Mouse (Mus musculus) bone marrow, adult 2 months (tissue): ENCODE data around the gene Inpp5d. TPM values are rescaled to one million over a fixed set of nuclear protein-coding genes. Genes with fewer than 3 reads are reported as not detected.

Source experiments
- H3K27ac ChIP-seq: fragments of 200-500 bp; 2 replicates; pipeline ENCODE4 v1.5.1; 2012; ENCODE audit warnings: low read depth, mild to moderate bottlenecking, control low read depth, inconsistent platforms, low read length; ENCODE audit not compliant: control insufficient read depth, poor library complexity, insufficient read depth
- H3K4me1 ChIP-seq: fragments of 200-500 bp; 2 replicates; pipeline ENCODE4 v1.6.1; 2011; ENCODE audit warnings: low read length; ENCODE audit not compliant: control insufficient read depth, insufficient read depth
- H3K4me3 ChIP-seq: fragments of 200-500 bp; replicated peaks from 2 replicates; pipeline ENCODE3; 2011; ENCODE audit warnings: mild to moderate bottlenecking, low read depth, low read length, control low read depth; ENCODE audit not compliant: control insufficient read depth
- CTCF ChIP-seq: fragments of 200-500 bp; IDR thresholded peaks from 2 replicates; pipeline ENCODE4 v1.5.1; 2011; ENCODE audit warnings: low read length, control low read depth; ENCODE audit not compliant: control insufficient read depth, insufficient read depth
- POLR2A ChIP-seq: fragments of 200-500 bp; IDR thresholded peaks from 2 replicates; pipeline ENCODE4 v1.6.1; 2011; ENCODE audit warnings: low read depth, mild to moderate bottlenecking, control low read depth, low read length, borderline replicate concordance; ENCODE audit not compliant: control insufficient read depth
- WGBS: fragments of 180-500 bp; shearing (Covaris S2); methylation state at CpG from one replicate; pipeline ENCODE4 v1.1.7; 2018; 5-methylcytosine and 5-hydroxymethylcytosine counted together
- polyA plus RNA-seq: library from polyadenylated mRNA; stranded (reverse); fragments of >200 nt; gene quantifications from 2 replicates; pipeline ENCODE4 v1.2.4, GENCODE M21; 2011; ENCODE audit warnings: low replicate concordance; ENCODE audit not compliant: missing spikeins, insufficient read depth, insufficient read length

The Inpp5d gene
- polyA plus RNA-seq, 1 experiment, result 80.4 TPM

- Histone ChIP-seq H3K27ac (no peak overlapping the region), H3K4me3 (no peak overlapping the region), H3K4me1 (no peaks in the 10 kb centered on the region)
- WGBS, result 87% methylated on average over 5 of the region's 5 CpGs
- TF ChIP-seq POLR2A, result no peak
- TF ChIP-seq CTCF, result no peak
Measured at GRCm38 (mm10) chr1:87733212-87733611, 113.1 kb downstream of the Inpp5d start.

- Histone ChIP-seq H3K27ac (no peak overlapping the region), H3K4me3 (no peak overlapping the region), H3K4me1 (no peaks in the 10 kb centered on the region)
- no peak for TF ChIP-seq CTCF
- WGBS, result 75% methylated on average over 3 of the region's 3 CpGs
Measured at GRCm38 (mm10) chr1:87734153-87734552, 114.0 kb downstream of the Inpp5d start.

GRCm38 (mm10) chr1:87740584-87741290, 120.6 kb downstream of the Inpp5d start:
- 47% methylated on average over 6 of the region's 6 CpGs for WGBS
- no peak for TF ChIP-seq CTCF
- no peak for TF ChIP-seq POLR2A
- no peak overlapping the region for H3K27ac ChIP-seq
- no peaks in the 10 kb centered on the region for H3K4me1 ChIP-seq
- H3K4me3 ChIP-seq, result no peak overlapping the region

DNA sequence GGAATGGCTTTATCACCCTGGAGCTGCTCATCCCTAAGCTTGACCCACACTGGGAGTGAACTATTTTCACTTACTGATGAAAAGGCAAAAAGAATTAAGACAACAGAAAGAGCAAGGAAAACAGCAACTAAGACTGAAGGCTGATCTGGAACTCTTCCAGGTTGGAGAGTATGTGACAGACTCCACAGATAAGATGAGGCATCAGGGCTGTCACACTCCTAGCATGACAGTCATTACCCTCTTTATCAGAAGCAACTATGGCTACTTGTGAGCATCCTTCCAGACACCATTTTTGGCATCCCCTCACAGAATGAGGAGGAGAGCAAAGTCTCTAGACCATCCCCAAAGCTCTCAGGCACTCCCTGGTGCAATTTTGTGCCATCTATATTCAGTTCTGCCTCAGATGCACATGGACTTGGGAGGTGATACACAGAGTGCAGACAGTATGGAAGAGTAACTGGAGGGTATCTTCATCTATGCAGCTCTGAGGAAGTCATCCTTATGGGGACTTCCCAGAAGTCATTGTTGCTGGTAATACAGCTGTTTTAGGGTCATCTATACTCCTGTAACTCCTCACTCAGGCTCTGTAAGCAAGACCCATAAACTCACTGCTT, 129.4 kb downstream of the Inpp5d start:
- no peak overlapping the region for H3K27ac ChIP-seq
- TF ChIP-seq POLR2A (no peak), CTCF (no peak)
- H3K4me3 ChIP-seq, result no peak overlapping the region
- H3K4me1 ChIP-seq, result no peaks in the 10 kb centered on the region; the same call in 1 of the 2 replicates

- peaks cover 1% of the 10 kb centered on the region; the same call in 1 of the 2 replicates for H3K4me1 ChIP-seq
- TF ChIP-seq POLR2A (peak; percentile 44; the same call in 1 of the 2 replicates), CTCF (peak; percentile 57; the same call in 1 of the 2 replicates)
- H3K4me3 ChIP-seq, result peak within 1 kb of the TSS; percentile 92
- under 1% methylated on average over 79 of the region's 79 CpGs for WGBS
- H3K27ac ChIP-seq, result peak within 1 kb of the TSS; percentile 98
Measured at GRCm38 (mm10) chr1:87755641-87756470, 135.7 kb downstream of the Inpp5d start, which contains the start of gene Atg16l1. Gene Atg16l1 (plus strand): TSS chr1:87755870.

- no peak for TF ChIP-seq CTCF
- TF ChIP-seq POLR2A, result no peak
- Histone ChIP-seq H3K27ac (no peak overlapping the region), H3K4me1 (no peaks in the 10 kb centered on the region; the same call in 1 of the 2 replicates), H3K4me3 (no peak overlapping the region)
- WGBS, result 58% methylated on average over 3 of the region's 3 CpGs
Measured at GRCm38 (mm10) chr1:87763821-87764220, 143.7 kb downstream of the Inpp5d start.

DNA sequence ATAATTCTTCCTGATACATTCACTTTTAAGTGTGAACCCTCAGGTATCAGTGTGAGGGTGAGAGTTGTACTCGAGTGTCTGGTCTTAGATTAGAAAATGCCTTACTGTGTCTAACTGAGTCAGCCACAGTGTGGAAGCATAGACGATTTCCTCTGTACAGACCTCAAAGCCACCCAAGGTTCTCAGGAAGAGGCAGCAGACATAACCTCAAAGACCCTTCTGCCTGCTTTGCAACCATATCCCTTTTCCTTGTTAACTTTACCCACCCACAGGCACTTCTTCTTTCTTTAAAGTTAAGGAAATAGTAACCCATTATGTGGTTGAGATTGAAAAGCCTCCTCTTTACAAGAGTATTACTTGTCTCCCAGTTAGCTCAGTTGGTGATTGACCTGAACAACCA, 145.6 kb downstream of the Inpp5d start:
- TF ChIP-seq POLR2A (no peak), CTCF (no peak)
- no peak overlapping the region for H3K27ac ChIP-seq
- 34% methylated on average over 2 of the region's 2 CpGs for WGBS
- H3K4me3 ChIP-seq, result no peak overlapping the region
- no peaks in the 10 kb centered on the region; the same call in 1 of the 2 replicates for H3K4me1 ChIP-seq

DNA sequence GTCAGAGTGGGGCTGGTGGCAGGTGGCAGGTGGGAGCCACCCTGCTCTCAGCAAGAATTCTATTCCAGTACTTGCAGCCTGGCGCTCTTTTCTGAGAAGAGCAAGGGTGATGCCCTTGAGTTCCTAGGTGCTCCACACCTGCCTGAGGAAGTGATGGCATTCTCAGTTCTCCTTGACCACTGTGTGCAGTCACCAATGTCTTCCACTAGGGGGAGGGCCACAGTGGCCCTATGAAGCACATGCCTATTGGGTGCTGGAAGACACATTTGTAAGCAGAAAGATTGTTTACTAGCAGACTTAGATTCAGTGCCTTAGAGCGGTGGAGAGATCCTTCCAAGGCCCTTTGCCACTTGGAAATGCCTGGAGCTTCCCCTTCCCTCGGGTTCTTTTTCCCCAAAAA, 146.1 kb downstream of the Inpp5d start:
- Histone ChIP-seq H3K4me3 (no peak overlapping the region), H3K4me1 (no peaks in the 10 kb centered on the region; the same call in 1 of the 2 replicates), H3K27ac (no peak overlapping the region)
- 80% methylated on average over 3 of the region's 3 CpGs for WGBS
- TF ChIP-seq CTCF, result peak; percentile 88
- TF ChIP-seq POLR2A, result no peak
